Mouse (Mus musculus) ES-Bruce4 (cell line): Measurements from ENCODE around the gene Erv3. TPM values are rescaled to one million over a fixed set of nuclear protein-coding genes. Genes with fewer than 3 reads are reported as not detected.

Experiments used
- H3K27ac ChIP-seq: 2 replicates; pipeline ENCODE4 v1.5.1; 2012; ENCODE audit warnings: low read length, inconsistent platforms; ENCODE audit not compliant: insufficient read depth
- H3K27me3 ChIP-seq: 2 replicates; pipeline ENCODE4 v1.6.1; 2012; ENCODE audit warnings: mild to moderate bottlenecking, low read length, inconsistent platforms; ENCODE audit not compliant: control insufficient read depth, poor library complexity, insufficient read depth, severe bottlenecking
- H3K36me3 ChIP-seq: 2 replicates; pipeline ENCODE4 v1.6.1; 2012; ENCODE audit warnings: inconsistent platforms, mild to moderate bottlenecking, low read length, moderate library complexity; ENCODE audit not compliant: control insufficient read depth, poor library complexity, insufficient read depth, severe bottlenecking
- H3K4me1 ChIP-seq: one replicate; pipeline ENCODE4 v1.8.1; 2011; ENCODE audit warnings: low read length; ENCODE audit not compliant: control insufficient read depth, insufficient read depth
- H3K4me3 ChIP-seq: 2 replicates; pipeline ENCODE4 v1.5.1; 2011; ENCODE audit warnings: low read depth, mild to moderate bottlenecking, low read length
- H3K9ac ChIP-seq: 2 replicates; pipeline ENCODE4 v1.6.1; 2012; ENCODE audit warnings: low read depth, mild to moderate bottlenecking, inconsistent platforms; ENCODE audit not compliant: poor library complexity, severe bottlenecking
- H3K9me3 ChIP-seq: replicated peaks from 2 replicates; pipeline ENCODE4 v1.6.1; 2012; ENCODE audit warnings: mild to moderate bottlenecking, low read length, inconsistent platforms; ENCODE audit not compliant: control insufficient read depth, poor library complexity, insufficient read depth, severe bottlenecking
- CTCF ChIP-seq: IDR thresholded peaks from one replicate; pipeline ENCODE4 v1.8.1; 2011; ENCODE audit warnings: low read depth, low read length
- EP300 ChIP-seq: IDR thresholded peaks from 2 replicates; pipeline ENCODE4 v1.6.1; 2011; ENCODE audit warnings: low read depth, low read length; ENCODE audit not compliant: insufficient read depth
- POLR2A ChIP-seq: IDR thresholded peaks from one replicate; pipeline ENCODE4 v1.8.1; 2011; ENCODE audit warnings: low read length; ENCODE audit not compliant: insufficient read depth
- polyA plus RNA-seq: library from polyadenylated mRNA; stranded (reverse); fragments of >200 nt; gene quantifications from 2 replicates; pipeline ENCODE4 v1.2.4, GENCODE M21; 2011; ENCODE audit warnings: low read depth; ENCODE audit not compliant: missing spikeins, insufficient read depth, insufficient read length

Erv3 gene
- polyA plus RNA-seq, 1 experiment, result 0.46 TPM

- H3K4me3 ChIP-seq, result no peak overlapping the region
- TF ChIP-seq CTCF (no peak), POLR2A (no peak), EP300 (no peak)
- no peaks in the 10 kb centered on the region for H3K4me1 ChIP-seq
- no peak overlapping the region for H3K9ac ChIP-seq
- H3K27me3 ChIP-seq, result no peaks in the 10 kb centered on the region
- no peaks in the 10 kb centered on the region for H3K36me3 ChIP-seq
- H3K9me3 ChIP-seq, result no peaks in the 10 kb centered on the region
- H3K27ac ChIP-seq, result no peak overlapping the region
Observed at GRCm38 (mm10) chr2:131876551-131877265, 17.2 kb upstream of the Erv3 start.

- no peak overlapping the region for H3K4me3 ChIP-seq
- no peaks in the 10 kb centered on the region for H3K4me1 ChIP-seq
- no peak overlapping the region for H3K27ac ChIP-seq
- H3K36me3 ChIP-seq, result no peaks in the 10 kb centered on the region
- H3K9me3 ChIP-seq, result no peaks in the 10 kb centered on the region
- no peak for TF ChIP-seq POLR2A
- TF ChIP-seq CTCF, result no peak
- TF ChIP-seq EP300, result no peak
- no peak overlapping the region for H3K9ac ChIP-seq
- H3K27me3 ChIP-seq, result no peaks in the 10 kb centered on the region
Observed at GRCm38 (mm10) chr2:131873376-131873775, 13.8 kb upstream of the Erv3 start.

GRCm38 (mm10) chr2:131868983-131869382, 9.4 kb upstream of the Erv3 start:
- no peak overlapping the region for H3K27ac ChIP-seq

GRCm38 (mm10) chr2:131866676-131867075, 7.1 kb upstream of the Erv3 start:
- Histone ChIP-seq H3K9ac (no peak overlapping the region), H3K27ac (no peak overlapping the region), H3K4me1 (no peaks in the 10 kb centered on the region), H3K9me3 (no peaks in the 10 kb centered on the region), H3K27me3 (no peaks in the 10 kb centered on the region), H3K4me3 (no peak overlapping the region), H3K36me3 (no peaks in the 10 kb centered on the region)
- TF ChIP-seq EP300 (no peak), CTCF (no peak), POLR2A (no peak)

More at GRCm38 (mm10) chr2:131868983-131869382, 9.4 kb upstream of the Erv3 start:
- H3K36me3 ChIP-seq, result no peaks in the 10 kb centered on the region
- H3K9ac ChIP-seq, result no peak overlapping the region
- H3K27me3 ChIP-seq, result no peaks in the 10 kb centered on the region
- no peak overlapping the region for H3K4me3 ChIP-seq
- no peaks in the 10 kb centered on the region for H3K4me1 ChIP-seq
- no peaks in the 10 kb centered on the region for H3K9me3 ChIP-seq
- TF ChIP-seq EP300 (no peak), POLR2A (no peak), CTCF (no peak)

GRCm38 (mm10) chr2:131864262-131864796, 4.8 kb upstream of the Erv3 start:
- TF ChIP-seq POLR2A (no peak), EP300 (no peak), CTCF (no peak)
- H3K4me1 ChIP-seq, result no peaks in the 10 kb centered on the region
- no peaks in the 10 kb centered on the region for H3K36me3 ChIP-seq
- no peak overlapping the region for H3K4me3 ChIP-seq
- no peak overlapping the region for H3K9ac ChIP-seq
- H3K27me3 ChIP-seq, result no peaks in the 10 kb centered on the region
- no peak overlapping the region for H3K27ac ChIP-seq
- no peaks in the 10 kb centered on the region for H3K9me3 ChIP-seq

GRCm38 (mm10) chr2:131863472-131863871, 3.9 kb upstream of the Erv3 start:
- Histone ChIP-seq H3K4me1 (no peaks in the 10 kb centered on the region), H3K9me3 (no peaks in the 10 kb centered on the region), H3K27me3 (no peaks in the 10 kb centered on the region)

More at GRCm38 (mm10) chr2:131863472-131863871, 3.9 kb upstream of the Erv3 start:
- Histone ChIP-seq H3K9ac (no peak overlapping the region), H3K27ac (no peak overlapping the region), H3K4me3 (no peak overlapping the region), H3K36me3 (no peaks in the 10 kb centered on the region)
- TF ChIP-seq CTCF, result no peak
- no peak for TF ChIP-seq POLR2A
- no peak for TF ChIP-seq EP300
